Mouse (Mus musculus): ENCODE measurements around the gene Rpl37. TPM values are rescaled to one million over a fixed set of nuclear protein-coding genes. Genes with fewer than 3 reads are reported as not detected.
"Not testable (repeated sequence)": the region's sequence is repeated elsewhere in the genome, so short reads cannot be mapped to it uniquely, and the experiment has no call there.

The Rpl37 gene
- polyA plus RNA-seq, 1 experiment, result 876 TPM

GRCm38 (mm10) chr15:5121535-5122313 lies 5.3 kb downstream of the Rpl37 start:
- DNase-seq (ENCODE audit: low read depth), result no peak

- DNase-seq (ENCODE audit: low read depth), result no peak
These were observed 10.0 kb downstream of the Rpl37 start for GRCm38 (mm10) chr15:5126456-5126855.

GRCm38 (mm10) chr15:5127487-5127886 lies 11.0 kb downstream of the Rpl37 start:
- DNase-seq (ENCODE audit: low read depth), result no peak

- no peak for DNase-seq (ENCODE audit: low read depth)
These were observed 11.9 kb downstream of the Rpl37 start for GRCm38 (mm10) chr15:5128176-5128940.

- no peak for DNase-seq (ENCODE audit: low read depth)
These were observed 12.8 kb downstream of the Rpl37 start for GRCm38 (mm10) chr15:5129111-5129805.

- not testable (repeated sequence) for DNase-seq (ENCODE audit: low read depth)
These were observed 14.6 kb downstream of the Rpl37 start for GRCm38 (mm10) chr15:5130887-5131668.

GRCm38 (mm10) chr15:5133301-5133700 lies 16.9 kb downstream of the Rpl37 start:
- no peak for DNase-seq (ENCODE audit: low read depth)

- DNase-seq (ENCODE audit: low read depth), result no peak
These were observed 17.7 kb downstream of the Rpl37 start for GRCm38 (mm10) chr15:5134179-5134578.

- DNase-seq (ENCODE audit: low read depth), result no peak
These were observed 18.6 kb downstream of the Rpl37 start for GRCm38 (mm10) chr15:5134945-5135483.

- DNase-seq (ENCODE audit: low read depth), result no peak
These were observed 21.8 kb downstream of the Rpl37 start for GRCm38 (mm10) chr15:5138021-5138856.

GRCm38 (mm10) chr15:5139366-5139765 lies 22.9 kb downstream of the Rpl37 start:
- no peak for DNase-seq (ENCODE audit: low read depth)

- DNase-seq (ENCODE audit: low read depth), result no peak
These were observed 23.4 kb downstream of the Rpl37 start for GRCm38 (mm10) chr15:5139863-5140262.

GRCm38 (mm10) chr15:5140357-5140756 lies 23.9 kb downstream of the Rpl37 start:
- no peak for DNase-seq (ENCODE audit: low read depth)

GRCm38 (mm10) chr15:5142047-5142446 lies 25.6 kb downstream of the Rpl37 start:
- no peak for DNase-seq (ENCODE audit: low read depth)

GRCm38 (mm10) chr15:5142714-5143113 lies 26.3 kb downstream of the Rpl37 start:
- DNase-seq (ENCODE audit: low read depth), result no peak

GRCm38 (mm10) chr15:5143361-5144020 lies 27.0 kb downstream of the Rpl37 start, which contains the start of gene Prkaa1:
Prkaa1 (plus strand) TSS chr15:5143861.
- no peak for DNase-seq (ENCODE audit: low read depth)

GRCm38 (mm10) chr15:5144021-5144778 lies 27.8 kb downstream of the Rpl37 start:
- no peak for DNase-seq (ENCODE audit: low read depth)

- DNase-seq (ENCODE audit: low read depth), result no peak
These were observed 28.9 kb downstream of the Rpl37 start for GRCm38 (mm10) chr15:5145196-5145945.

Data from gonadal fat pad, adult 2 months (tissue).